Mouse (Mus musculus): Measurements from ENCODE around the gene Kcnj14.

- TF ChIP-seq CTCF (IDR thresholded peaks at IDR 0.05; ENCODE audit: borderline replicate concordance, control insufficient read depth, extremely low read depth, insufficient read depth, low read length, poor library complexity): no peak
- TF ChIP-seq POLR2A (IDR thresholded peaks at IDR 0.05; ENCODE audit: control insufficient read depth, extremely low read depth, insufficient read depth, low read length, poor library complexity): no peak
Observed at GRCm38 (mm10) chr7:45869107-45869670, 44.6 kb upstream of the Kcnj14 start.

Measured in thymus, adult 2 months (tissue).